Mouse (Mus musculus) left cerebral cortex, adult 18-20 months (tissue): Measurements from ENCODE around the gene Spns2. TPM values are rescaled to one million over a fixed set of nuclear protein-coding genes. Genes with fewer than 3 reads are reported as not detected.
"Not testable (repeated sequence)": the region's sequence is repeated elsewhere in the genome, so short reads cannot be mapped to it uniquely, and the experiment has no call there.

Source experiments
- DNase-seq, 2 experiments: peaks; one replicate each; pipeline ENCODE4 v3.0.0; 2021 to 2022; ENCODE audit warnings: low spot score in 2 of 2, mixed read lengths in 1 of 2
- total RNA-seq, 2 experiments: library from RNA; stranded (reverse); gene quantifications; 2 replicates each; pipeline ENCODE4 v1.2.3; 2021

Gene Spns2
- total RNA-seq, 2 experiments from 2014 or later = 53.7 to 55.4 TPM

DNA sequence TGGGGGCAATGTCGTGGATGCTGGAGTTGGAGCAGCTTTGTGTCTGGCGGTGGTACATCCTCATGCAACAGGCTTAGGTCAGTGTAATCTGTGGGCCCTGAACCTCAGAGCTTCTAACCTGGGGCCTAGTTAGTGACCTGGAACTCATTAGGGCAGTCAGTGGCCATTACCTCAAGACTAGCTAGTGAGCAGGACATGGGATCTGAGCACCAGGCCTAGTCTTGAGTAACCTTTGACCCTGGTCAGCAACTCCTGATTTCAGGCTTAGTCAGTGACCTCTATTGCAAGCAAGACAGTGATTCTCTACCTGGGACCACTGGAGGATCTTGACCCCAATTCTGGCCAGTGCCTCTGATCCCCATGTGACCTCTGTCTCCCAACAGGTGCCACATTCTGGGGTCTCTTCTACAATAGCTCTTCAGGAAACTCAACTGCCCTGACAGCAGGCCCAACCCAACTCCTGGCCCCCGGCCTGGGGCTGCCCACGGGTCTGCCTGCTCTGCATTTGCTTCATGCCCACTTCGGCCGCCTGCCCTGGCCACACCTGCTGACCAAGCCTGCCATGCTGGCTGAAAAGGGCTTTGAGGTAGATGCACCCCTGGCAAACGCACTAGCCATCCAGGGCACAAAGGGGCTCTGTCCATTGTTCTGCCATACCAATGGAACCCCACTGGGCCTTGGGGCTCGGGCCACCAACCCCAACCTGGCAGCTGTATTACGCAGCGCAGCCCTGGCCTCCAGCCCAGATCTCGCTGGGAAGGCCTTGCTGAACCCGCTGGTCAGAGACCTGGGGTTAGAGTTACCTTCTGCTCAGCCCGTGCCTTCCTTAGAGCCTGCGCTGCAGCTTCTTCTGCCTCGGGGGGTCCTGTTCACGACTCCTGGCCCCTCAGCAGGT is 52.7 kb downstream of the Spns2 start:
- DNase-seq = no peak

- DNase-seq = peak in 1 of 2 experiments; percentile 46
These were observed 53.4 kb downstream of the Spns2 start for GRCm38 (mm10) chr11:72436271-72436670.

GRCm38 (mm10) chr11:72435694-72436045 is 54.0 kb downstream of the Spns2 start:
- no peak for DNase-seq

- no peak for DNase-seq
These were observed 54.6 kb downstream of the Spns2 start, which contains the start of gene Ggt6 for GRCm38 (mm10) chr11:72434963-72435693. Ggt6 (plus strand) TSS chr11:72435526.

DNA sequence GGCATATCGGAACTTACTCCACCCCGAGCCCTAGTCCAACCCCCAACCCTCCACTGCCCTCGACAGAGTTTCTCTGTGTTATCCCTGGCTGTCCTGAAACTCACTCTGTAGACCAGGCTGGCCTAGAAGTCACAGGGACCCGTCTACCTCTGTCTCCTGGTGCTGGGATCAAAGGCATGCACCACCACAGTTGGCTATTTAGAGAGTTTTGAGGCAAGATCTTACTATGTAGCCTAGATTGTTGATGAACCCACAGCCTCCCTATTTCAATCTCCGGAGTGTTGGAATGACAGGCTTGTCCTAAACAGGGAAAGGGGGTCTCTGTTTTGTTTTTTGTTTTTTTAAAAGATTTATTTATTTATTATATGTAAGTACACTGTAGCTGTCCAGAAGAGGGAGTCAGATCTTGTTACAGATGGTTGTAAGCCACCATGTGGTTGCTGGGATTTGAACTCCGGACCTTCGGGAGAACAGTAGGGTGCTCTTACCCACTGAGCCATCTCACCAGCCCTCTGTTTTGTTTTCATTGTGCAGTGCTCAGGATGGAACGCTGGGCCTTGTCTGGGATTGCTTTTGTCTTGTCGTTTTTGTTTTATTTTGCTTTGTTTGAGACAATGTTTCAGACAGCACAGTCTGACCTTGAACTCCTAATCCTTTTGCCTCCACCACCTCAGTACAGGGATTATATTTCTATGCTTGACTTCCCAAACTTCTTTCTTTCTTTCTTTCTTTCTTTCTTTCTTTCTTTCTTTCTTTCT is 59.2 kb downstream of the Spns2 start:
- DNase-seq = not testable (repeated sequence)

GRCm38 (mm10) chr11:72429288-72429690 is 60.4 kb downstream of the Spns2 start:
- DNase-seq = peak; percentile 75

- peak; percentile 60 to 74 for DNase-seq
These were observed 61.0 kb downstream of the Spns2 start for GRCm38 (mm10) chr11:72428694-72429093.

- no peak for DNase-seq
These were observed 62.8 kb downstream of the Spns2 start for GRCm38 (mm10) chr11:72426884-72427283.

DNA sequence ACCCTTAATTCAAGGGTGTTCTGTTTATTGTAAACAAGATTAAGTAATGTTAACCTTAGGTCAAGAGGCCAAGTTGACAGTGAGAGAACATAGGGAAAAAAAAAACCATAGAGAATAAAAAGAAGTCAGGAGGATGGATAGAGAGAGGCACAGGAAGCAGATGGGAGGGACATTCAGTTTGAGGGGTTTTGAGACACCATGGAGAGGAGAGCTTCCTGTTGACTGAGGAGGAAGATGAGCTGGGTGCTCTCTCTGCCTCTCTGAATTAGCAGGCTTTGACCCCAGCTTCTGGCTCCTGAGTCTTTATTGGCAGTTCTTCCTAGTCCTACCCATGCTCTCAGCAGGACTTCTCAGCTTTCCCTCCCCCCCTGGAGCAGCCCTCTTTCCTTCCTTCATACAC is 64.5 kb downstream of the Spns2 start:
- DNase-seq = no peak

DNA sequence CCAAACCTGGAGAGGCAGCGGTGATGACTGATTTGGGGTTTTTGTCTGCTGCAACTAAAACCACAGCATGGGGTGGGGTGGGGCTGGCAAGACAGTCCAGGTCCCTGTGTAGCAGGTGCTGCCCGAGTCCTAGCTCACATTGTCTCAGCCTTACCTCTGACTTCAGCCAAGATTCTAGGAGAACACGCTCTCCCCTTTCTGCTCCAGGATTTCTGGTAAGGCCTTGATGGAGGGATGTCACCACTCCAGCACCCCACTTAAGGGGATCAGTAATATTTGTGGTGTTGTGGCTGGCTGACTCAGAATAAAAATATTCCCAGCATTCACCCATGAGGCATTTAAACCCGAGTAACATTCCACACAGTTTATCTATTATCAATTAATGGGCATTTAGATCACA is 66.0 kb downstream of the Spns2 start:
- DNase-seq = no peak

- DNase-seq = no peak
These were observed 68.0 kb downstream of the Spns2 start for GRCm38 (mm10) chr11:72421518-72422278.

GRCm38 (mm10) chr11:72420460-72421122 is 69.1 kb downstream of the Spns2 start:
- DNase-seq = no peak

DNA sequence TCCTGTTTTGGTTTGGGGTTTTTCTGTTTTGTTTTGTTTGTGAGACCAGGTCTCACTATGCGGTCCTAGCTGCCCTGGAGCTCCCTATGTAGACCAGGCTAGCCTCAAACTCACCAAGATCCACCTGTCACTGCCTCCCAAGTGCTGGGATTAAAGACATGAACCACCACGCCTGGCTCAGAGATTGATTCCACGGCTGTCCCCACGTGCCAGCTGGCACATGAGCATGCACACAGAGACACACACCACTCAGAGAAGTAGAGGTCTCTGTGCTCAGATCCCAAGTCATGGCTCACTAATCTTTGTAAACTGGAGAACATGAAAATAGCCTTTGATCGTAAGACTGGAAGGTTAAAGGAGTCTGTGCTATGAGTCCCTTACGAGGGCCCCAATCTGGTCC is 70.7 kb downstream of the Spns2 start:
- DNase-seq = no peak

GRCm38 (mm10) chr11:72418227-72418626 is 71.5 kb downstream of the Spns2 start:
- no peak for DNase-seq

GRCm38 (mm10) chr11:72417376-72417775 is 72.3 kb downstream of the Spns2 start:
- no peak for DNase-seq

GRCm38 (mm10) chr11:72416666-72417065 is 73.0 kb downstream of the Spns2 start:
- DNase-seq = no peak

- DNase-seq = no peak
These were observed 74.5 kb downstream of the Spns2 start for GRCm38 (mm10) chr11:72415155-72415554.

DNA sequence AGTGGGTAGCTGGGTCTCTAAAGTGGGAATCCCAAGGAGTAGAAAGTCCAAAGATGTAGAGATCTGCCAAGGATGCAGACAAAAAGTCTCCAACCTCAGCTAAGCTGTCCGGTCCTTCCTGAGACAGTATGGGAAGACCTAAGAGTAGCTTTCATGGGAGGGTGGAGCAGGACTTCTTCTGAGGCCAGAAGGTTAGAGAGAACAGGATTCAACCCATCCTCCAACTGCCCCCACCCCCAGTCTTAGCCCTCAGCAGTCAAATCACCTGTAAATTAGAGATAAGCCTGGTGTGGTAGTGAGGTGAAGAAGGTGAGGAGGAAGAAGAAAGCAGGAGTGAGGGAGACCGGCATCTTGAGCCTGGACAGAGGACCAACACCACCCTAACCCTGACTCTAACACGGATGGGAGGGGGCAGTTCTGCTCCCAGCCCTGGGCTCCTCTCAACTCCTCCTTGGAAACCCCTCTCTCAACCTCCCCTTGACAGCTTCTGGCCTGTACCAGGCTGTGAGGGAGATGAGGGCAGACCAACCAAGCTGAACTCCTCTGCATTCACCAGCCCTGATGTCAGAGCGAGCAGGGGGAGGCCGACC is 76.0 kb downstream of the Spns2 start:
- DNase-seq = no peak

DNA sequence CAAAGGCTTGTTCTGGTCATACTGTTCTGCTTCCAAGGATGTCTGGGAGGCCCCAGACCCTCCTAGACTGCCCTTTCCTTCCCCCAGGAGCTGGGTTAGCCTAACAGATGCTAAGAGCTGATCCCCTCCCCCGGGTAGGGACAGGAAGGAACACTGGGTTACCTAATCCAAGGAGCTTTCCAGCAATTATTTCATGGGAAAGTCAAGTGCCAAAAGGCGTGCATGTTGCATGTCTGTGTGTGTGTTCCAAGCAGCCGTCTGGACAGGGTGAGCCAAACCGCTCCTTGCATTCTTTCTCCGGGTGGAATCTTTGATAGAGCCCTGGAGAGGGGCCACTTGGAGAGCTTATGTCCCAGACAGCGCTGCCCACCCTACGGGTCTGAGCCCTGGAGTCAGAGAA is 76.7 kb downstream of the Spns2 start:
- DNase-seq = no peak

DNA sequence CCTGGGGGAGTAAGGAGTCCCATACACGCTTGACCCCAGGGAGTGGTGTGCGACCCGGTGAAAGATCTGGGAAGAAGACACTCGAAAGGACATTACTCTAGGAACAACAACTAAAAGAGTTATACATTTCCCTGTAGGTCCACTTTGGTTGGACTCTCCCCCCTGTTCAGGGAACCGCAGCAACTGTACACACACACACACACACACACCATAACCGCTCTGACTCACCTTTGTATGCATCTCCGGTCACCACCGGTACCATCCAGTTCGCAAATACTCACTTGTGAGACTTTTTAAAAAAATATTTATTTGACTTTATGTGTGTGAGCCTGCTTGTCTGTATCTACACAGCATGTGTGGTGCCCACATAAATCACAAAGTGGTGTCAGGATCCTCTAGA is 77.8 kb downstream of the Spns2 start:
- DNase-seq = no peak
